ENCODE assay signal across 18 mouse cellular contexts in genomic region chr17:7820176-7820575, GRCm38 (mm10). TPM values are rescaled to one million over a fixed set of nuclear protein-coding genes. Genes with fewer than 3 reads are reported as not detected.
"Had no signal": no experiment of that assay in that cellular context is flagged by ENCODE, and none has a peak within 500 bp of the region (broad histone marks: within the 10 kb centered on the region; RNA-seq: fewer than 3 reads in every experiment).

No protein-coding gene starts in this region.

- H3K4me1 ChIP-seq: midbrain, embryonic 10.5 days; midbrain, embryonic 12.5 days; neural tube, embryonic 12.5 days; stomach, embryonic 15.5 days had no signal

- DNase-seq: lung, adult 18-20 months; lung, embryonic 14.5 days; lung, postnatal 10 days; lung, postnatal 4 days; midbrain, embryonic 14.5 days; right cerebral cortex, postnatal 14 days; thymus, adult 18-20 months; thymus, postnatal 14 days; thymus, postnatal 36 days had no signal

- H3K27ac ChIP-seq: midbrain, embryonic 10.5 days; midbrain, embryonic 12.5 days; neural tube, embryonic 12.5 days; stomach, embryonic 15.5 days; stomach, postnatal 0 days had no signal

- H3K4me3 ChIP-seq: midbrain, embryonic 10.5 days; midbrain, embryonic 12.5 days; neural tube, embryonic 12.5 days; stomach, embryonic 15.5 days had no signal

- H3K9me3 ChIP-seq: midbrain, embryonic 10.5 days; midbrain, embryonic 12.5 days; neural tube, embryonic 12.5 days; stomach, embryonic 15.5 days had no signal

- H3K27me3 ChIP-seq: neural tube, embryonic 12.5 days had no signal

- H3K4me2 ChIP-seq: lung, embryonic 14.5 days; midbrain, embryonic 12.5 days; neural tube, embryonic 12.5 days; stomach, embryonic 15.5 days had no signal

- H3K36me3 ChIP-seq: midbrain, embryonic 10.5 days; midbrain, embryonic 12.5 days; neural tube, embryonic 12.5 days; stomach, embryonic 15.5 days had no signal

- H3K9ac ChIP-seq: lung, embryonic 14.5 days; midbrain, embryonic 12.5 days; neural tube, embryonic 12.5 days; stomach, embryonic 15.5 days had no signal

RNA-seq across cellular contexts. Expression of gene Fndc1, which starts 6.9 kb away (rescaled TPM):
- total RNA-seq: megakaryocyte, adult 5-6 weeks; megakaryocyte-erythroid progenitor cell, adult 5-6 weeks; monocyte, adult 5-6 weeks; neutrophil, adult 5-6 weeks had no signal
